Mouse (Mus musculus) naive thymus-derived CD4-positive, alpha-beta T cell, adult 2 months (primary cell): ENCODE data around the gene Gm21866.
"Not testable (repeated sequence)": the region's sequence is repeated elsewhere in the genome, so short reads cannot be mapped to it uniquely, and the experiment has no call there.

Source experiments
- DNase-seq: peaks from one replicate; pipeline ENCODE4 v3.0.0-alpha.2; 2011; ENCODE audit warnings: low read depth

Gm21866 gene

DNA sequence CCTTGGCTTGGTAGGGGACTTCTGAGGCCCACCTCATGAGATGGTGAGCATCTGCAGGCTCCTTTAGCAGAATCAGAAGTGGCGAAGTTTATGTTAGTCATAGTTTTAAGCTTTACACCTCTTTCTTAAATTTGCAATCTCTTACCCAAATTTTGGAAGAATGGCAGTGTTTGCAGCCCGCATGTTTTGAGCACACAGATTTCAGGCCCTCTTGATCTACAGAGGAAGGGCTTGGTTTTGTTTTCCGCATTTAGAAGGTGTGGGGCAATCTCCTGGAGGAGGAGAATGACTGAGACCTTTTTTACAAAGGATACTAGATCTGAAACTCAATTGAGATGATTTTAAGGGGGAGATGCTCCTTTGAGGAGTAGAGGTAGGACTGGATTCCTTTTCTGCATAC, at the start of gene Gm21866:
Gm21866 (minus strand) TSS at position 101 of the 400 bp plus-strand sequence.
- not testable (repeated sequence) for DNase-seq

DNA sequence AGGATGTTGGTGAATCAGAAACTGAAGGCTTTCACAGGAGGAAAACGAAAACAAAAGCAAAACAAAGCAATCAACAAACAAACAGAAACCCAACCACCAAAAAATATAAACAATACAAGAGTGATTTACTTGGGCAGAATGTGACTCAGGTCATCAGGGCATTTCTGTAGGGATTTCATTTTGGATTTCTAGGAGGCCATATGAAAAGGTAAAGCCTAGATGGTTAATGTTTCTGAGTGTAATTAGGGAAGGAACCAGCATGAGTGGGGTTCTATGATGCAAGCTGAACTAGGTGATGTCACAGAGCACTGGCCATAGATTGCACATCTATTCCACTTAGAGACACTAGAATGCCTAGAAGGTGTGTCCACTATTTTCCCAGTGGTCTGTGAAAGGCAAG, 28.3 kb upstream of the Gm21866 start, which contains the start of gene Gm20773:
Gm20773 (plus strand) TSS at position 301 of the 400 bp plus-strand sequence.
- not testable (repeated sequence) for DNase-seq
